Mouse (Mus musculus) C2C12 (cell line): ENCODE data around the gene Dydc2. TPM values are rescaled to one million over a fixed set of nuclear protein-coding genes. Genes with fewer than 3 reads are reported as not detected.

ENCODE experiments used
- H3K27me3 ChIP-seq: one replicate; pipeline ENCODE4 v1.6.1; 2011; ENCODE audit not compliant: control insufficient read depth, insufficient read depth, insufficient read length
- H3K36me3 ChIP-seq: one replicate; pipeline ENCODE4 v1.6.1; 2011; ENCODE audit not compliant: control insufficient read depth, insufficient read depth
- H3K4me3 ChIP-seq: one replicate; pipeline ENCODE4 v1.5.1; 2011; ENCODE audit warnings: mild to moderate bottlenecking, control low read depth; ENCODE audit not compliant: poor library complexity, insufficient read depth, severe bottlenecking
- H3K79me2 ChIP-seq: one replicate; pipeline ENCODE4 v1.6.1; 2011; ENCODE audit not compliant: control insufficient read depth, insufficient read depth
- H3K79me3 ChIP-seq: one replicate; pipeline ENCODE4 v1.6.1; 2011; ENCODE audit warnings: low read depth, control low read depth
- H3ac ChIP-seq: one replicate; pipeline ENCODE3; 2011; ENCODE audit warnings: low read depth; ENCODE audit not compliant: control insufficient read depth, insufficient read length
- CEBPB ChIP-seq: IDR thresholded peaks from one replicate; pipeline ENCODE4 v1.6.1; 2011; ENCODE audit warnings: low read depth, mild to moderate bottlenecking, control low read depth, moderate library complexity
- CTCF ChIP-seq: IDR thresholded peaks from one replicate; pipeline ENCODE4 v1.5.1; 2011; ENCODE audit not compliant: control insufficient read depth, insufficient read depth, insufficient read length
- FOSL1 ChIP-seq: IDR thresholded peaks from one replicate; pipeline ENCODE4 v1.8.0; 2011; ENCODE audit warnings: mild to moderate bottlenecking, low read length; ENCODE audit not compliant: poor library complexity, insufficient read depth, severe bottlenecking
- MYOG ChIP-seq: IDR thresholded peaks from one replicate; pipeline ENCODE4 v1.6.1; 2011; ENCODE audit not compliant: control insufficient read depth, insufficient read length; ENCODE audit errors: extremely low read depth
- USF1 ChIP-seq: IDR thresholded peaks from one replicate; pipeline ENCODE4 v1.6.1; 2011; ENCODE audit warnings: low read depth, mild to moderate bottlenecking, control low read depth, moderate library complexity
- polyA plus RNA-seq: library from polyadenylated mRNA; unstranded; fragments of >200 nt; fragmentation: generic; extraction: Trizol; gene quantifications from one replicate; pipeline ENCODE4 v1.2.1, GENCODE M21; 2012; ENCODE audit warnings: missing spikeins

Gene Dydc2
- polyA plus RNA-seq, 1 experiment = 0.07 TPM

- Histone ChIP-seq H3K4me3 (no peak overlapping the region), H3K79me2 (no peaks in the 10 kb centered on the region), H3K36me3 (no peaks in the 10 kb centered on the region), H3ac (no peak overlapping the region), H3K27me3 (no peaks in the 10 kb centered on the region), H3K79me3 (no peaks in the 10 kb centered on the region)
- TF ChIP-seq MYOG (no peak), FOSL1 (no peak)
Measured at GRCm38 (mm10) chr14:41001576-41001975, 67.4 kb downstream of the Dydc2 start.

GRCm38 (mm10) chr14:41000801-41001200, 68.2 kb downstream of the Dydc2 start:
- H3K27me3 ChIP-seq = no peaks in the 10 kb centered on the region
- no peaks in the 10 kb centered on the region for H3K79me3 ChIP-seq
- no peaks in the 10 kb centered on the region for H3K36me3 ChIP-seq
- no peak overlapping the region for H3ac ChIP-seq
- H3K79me2 ChIP-seq = no peaks in the 10 kb centered on the region
- TF ChIP-seq USF1 (no peak), CEBPB (no peak)
- H3K4me3 ChIP-seq = no peak overlapping the region

GRCm38 (mm10) chr14:40999904-41000645, 68.9 kb downstream of the Dydc2 start:
- H3K27me3 ChIP-seq = no peaks in the 10 kb centered on the region
- H3ac ChIP-seq = no peak overlapping the region
- no peaks in the 10 kb centered on the region for H3K79me3 ChIP-seq
- TF ChIP-seq CTCF (no peak), MYOG (no peak), USF1 (peak; percentile 47)
- H3K79me2 ChIP-seq = no peaks in the 10 kb centered on the region
- H3K4me3 ChIP-seq = no peak overlapping the region
- H3K36me3 ChIP-seq = no peaks in the 10 kb centered on the region

Other genes with a start within 250 kb of the Dydc2 start
- 0.09 TPM for gene Sh2d4b, start 175.9 kb downstream of the Dydc2 start, polyA plus RNA-seq
- 41.5 TPM for gene Tspan14, start 102.4 kb downstream of the Dydc2 start, polyA plus RNA-seq
- gene Fam213a, start 55.4 kb downstream of the Dydc2 start, polyA plus RNA-seq = 3.2 TPM
- not detected for gene Dydc1, start 3.7 kb upstream of the Dydc2 start, polyA plus RNA-seq
- gene Mat1a, start 35.8 kb upstream of the Dydc2 start, polyA plus RNA-seq = not detected
- not detected for gene Sftpa1, start 62.6 kb upstream of the Dydc2 start, polyA plus RNA-seq
- not detected for gene Mbl1, start 82.2 kb upstream of the Dydc2 start, polyA plus RNA-seq
- gene Sftpd, start 115.9 kb upstream of the Dydc2 start, polyA plus RNA-seq = not detected
- gene Gm2832, start 209.6 kb upstream of the Dydc2 start, polyA plus RNA-seq = not detected